Mouse (Mus musculus) 3T3-L1 (cell line): ENCODE measurements around the gene Kif19a.

Experiments used
- DNase-seq: peaks from one replicate; pipeline ENCODE4 v3.0.0-alpha.2; 2015; ENCODE audit warnings: low read depth, low spot score

Gene Kif19a

DNA sequence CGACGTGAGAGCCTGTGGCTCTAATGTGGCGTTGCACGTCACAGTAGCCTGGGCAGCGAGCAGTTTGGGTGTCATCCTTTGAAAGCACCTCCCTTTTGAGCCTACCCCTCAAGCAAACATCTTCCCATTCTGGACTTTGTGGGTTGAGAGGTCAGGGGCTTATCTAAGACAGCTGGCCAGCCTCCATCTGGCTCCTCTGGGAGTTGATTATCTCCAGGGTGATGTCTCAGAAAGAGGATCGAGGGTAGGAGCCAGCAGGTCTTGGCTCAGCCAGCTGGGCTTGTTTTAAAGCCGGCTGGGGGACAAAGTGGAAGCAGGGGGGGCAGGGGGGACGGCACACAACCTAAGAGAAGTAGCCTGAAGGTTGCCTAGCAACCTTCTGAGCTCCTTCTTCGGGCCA, 14.9 kb downstream of the Kif19a start:
- DNase-seq = no peak

GRCm38 (mm10) chr11:114785892-114786291, 20.7 kb downstream of the Kif19a start:
- DNase-seq = no peak

- DNase-seq = no peak
Measured at GRCm38 (mm10) chr11:114786326-114786725, 21.1 kb downstream of the Kif19a start.

DNA sequence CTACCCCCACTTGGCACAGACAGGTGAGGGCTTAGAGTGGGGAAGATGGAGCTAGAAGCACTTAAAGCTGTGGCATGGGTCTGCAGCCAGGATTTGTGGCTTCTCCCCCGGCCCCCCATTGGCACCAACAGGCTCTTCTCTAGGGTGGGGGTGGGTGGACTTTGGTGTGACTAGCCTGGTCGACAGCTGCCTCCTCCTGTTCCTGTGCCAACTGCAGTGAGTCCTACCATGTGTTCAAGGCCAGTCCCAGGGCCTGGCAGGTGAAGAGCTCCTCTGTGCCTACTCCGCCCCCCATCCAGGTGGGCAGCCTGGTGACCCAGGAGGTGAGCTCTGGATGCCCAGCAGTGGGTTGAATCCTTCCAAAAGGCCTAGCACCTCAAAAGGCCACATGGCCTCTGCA, 22.4 kb downstream of the Kif19a start:
- DNase-seq = no peak

GRCm38 (mm10) chr11:114789061-114789714, 24.0 kb downstream of the Kif19a start:
- DNase-seq = peak; percentile 67

DNA sequence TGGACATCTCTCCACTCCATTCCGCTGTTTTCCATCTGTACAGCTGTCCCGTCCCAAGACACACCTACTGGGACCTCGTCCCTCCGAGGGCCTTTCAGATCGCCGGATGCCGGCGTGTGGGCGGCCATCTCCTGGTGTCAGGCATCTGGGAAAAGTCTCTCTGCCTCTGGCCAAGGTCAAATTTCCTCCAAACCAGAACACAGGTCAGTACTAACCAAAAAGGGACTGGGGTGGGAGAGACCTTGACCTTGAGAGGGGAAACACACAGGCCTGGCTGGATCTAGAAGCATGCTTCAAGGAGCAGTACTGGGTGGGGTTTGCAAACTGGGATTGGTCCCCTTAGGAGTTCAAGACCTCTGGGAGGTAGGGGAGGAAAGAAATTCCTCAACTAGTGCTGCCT, 24.5 kb downstream of the Kif19a start:
- DNase-seq = no peak

- no peak for DNase-seq
Measured at GRCm38 (mm10) chr11:114790171-114790570, 25.0 kb downstream of the Kif19a start.

- no peak for DNase-seq
Measured at GRCm38 (mm10) chr11:114790841-114791240, 25.7 kb downstream of the Kif19a start.

GRCm38 (mm10) chr11:114791351-114791889, 26.2 kb downstream of the Kif19a start:
- DNase-seq = no peak

- DNase-seq = no peak
Measured at GRCm38 (mm10) chr11:114791891-114792411, 26.8 kb downstream of the Kif19a start.

GRCm38 (mm10) chr11:114792931-114793494, 27.8 kb downstream of the Kif19a start:
- DNase-seq = no peak

- no peak for DNase-seq
Measured at GRCm38 (mm10) chr11:114793868-114794545, 28.8 kb downstream of the Kif19a start.

GRCm38 (mm10) chr11:114794691-114795090, 29.5 kb downstream of the Kif19a start:
- DNase-seq = no peak

- peak; percentile 15 for DNase-seq
Measured at GRCm38 (mm10) chr11:114795231-114795746, 30.1 kb downstream of the Kif19a start.

- no peak for DNase-seq
Measured at GRCm38 (mm10) chr11:114795848-114796322, 30.7 kb downstream of the Kif19a start, which contains the start of gene Btbd17. Gene Btbd17, minus strand, starts transcription at chr11:114795945.

DNA sequence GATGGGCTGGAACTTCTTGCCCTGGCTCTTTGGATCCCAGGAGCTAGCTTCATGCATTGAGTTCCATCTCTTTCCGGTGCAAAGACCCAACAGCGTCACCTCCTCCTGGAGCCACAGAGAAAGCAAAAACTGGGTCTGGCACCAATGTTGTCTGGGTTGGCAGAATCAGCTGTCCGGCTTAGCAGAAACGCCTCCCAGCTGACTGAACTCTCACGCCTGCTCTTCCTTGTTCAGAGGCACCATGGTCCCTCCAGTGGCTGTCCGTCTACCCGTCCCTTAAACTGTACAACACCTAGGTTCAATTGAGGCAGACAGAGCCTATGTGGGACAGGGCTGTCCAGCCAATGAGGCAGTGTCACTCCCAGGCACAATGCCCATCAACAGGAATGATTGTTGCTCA, 32.0 kb downstream of the Kif19a start:
- no peak for DNase-seq

DNA sequence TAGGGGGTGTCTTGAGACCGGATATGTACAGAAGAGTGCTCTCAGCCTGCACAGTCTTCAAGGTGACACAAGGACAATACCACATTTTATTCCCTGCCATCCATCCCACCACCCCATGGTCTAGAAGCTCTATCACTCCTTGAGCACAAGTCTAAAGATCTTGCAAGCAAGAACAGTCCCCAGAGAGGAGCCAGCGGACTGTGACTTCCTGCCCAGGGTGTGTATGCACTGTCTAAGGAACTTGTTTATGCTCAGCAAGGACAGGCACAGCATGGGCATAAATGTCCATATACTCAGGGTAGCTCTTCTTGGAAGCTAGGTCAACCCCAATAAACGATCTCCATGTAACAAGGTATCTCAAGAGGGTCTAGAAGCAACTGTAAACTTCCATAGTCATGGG, 32.8 kb downstream of the Kif19a start:
- no peak for DNase-seq

GRCm38 (mm10) chr11:114798624-114799023, 33.4 kb downstream of the Kif19a start, which contains the start of gene Gpr142:
Gene Gpr142, plus strand, starts transcription at chr11:114798924.
- no peak for DNase-seq

DNA sequence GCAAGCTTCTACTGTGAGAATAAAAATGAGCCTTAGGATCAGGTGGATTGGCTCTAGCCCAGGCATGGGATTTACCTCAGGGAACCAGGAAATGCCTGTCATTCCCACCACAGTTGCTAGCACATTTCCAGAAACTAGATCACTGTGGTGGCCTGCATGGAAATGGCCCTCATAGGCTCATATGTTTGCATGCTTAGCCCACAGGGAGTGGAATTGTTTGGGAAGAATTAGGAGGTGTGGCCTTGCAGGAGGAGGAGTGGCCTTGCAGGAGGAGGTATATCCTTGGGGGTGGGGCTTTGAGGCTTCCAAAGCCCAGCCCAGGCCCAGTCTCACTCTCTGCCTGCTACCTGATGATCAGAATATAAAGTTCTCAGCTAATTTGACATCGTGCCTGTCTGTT, 36.7 kb downstream of the Kif19a start:
- no peak for DNase-seq

GRCm38 (mm10) chr11:114802540-114803267, 37.5 kb downstream of the Kif19a start:
- DNase-seq = no peak

DNA sequence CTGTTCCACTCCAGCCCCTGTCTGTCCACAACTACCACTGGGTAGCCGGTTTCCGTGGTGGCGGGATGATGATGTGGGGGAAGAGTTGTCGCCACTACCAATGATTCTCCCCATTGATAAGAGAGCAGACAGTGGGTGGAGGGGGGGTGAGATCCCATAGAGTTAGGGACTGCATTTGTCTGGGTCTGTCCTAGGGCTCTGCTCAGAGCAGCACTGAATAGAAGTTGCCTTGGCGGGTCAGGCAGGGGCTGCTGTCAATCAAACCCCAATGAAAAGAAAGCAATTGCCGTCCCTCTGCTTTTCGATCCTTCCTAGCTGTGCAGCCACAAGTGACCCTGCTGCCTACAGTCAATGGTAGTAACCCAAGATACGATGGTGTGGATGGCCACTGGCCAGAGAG, 38.8 kb downstream of the Kif19a start:
- no peak for DNase-seq
